Mouse (Mus musculus) brain, embryonic 14.5 days (tissue): ENCODE measurements at regions not wholly inside any gene's neighbourhood (a gene's known extent, or its start where the extent isn't known, plus 50 kb on each side); places are given as distances from the start of the nearest gene placed in this dataset.

Experiments
- CTCF ChIP-seq: fragments of 200-500 bp; IDR thresholded peaks from 2 replicates; pipeline ENCODE4 v1.5.1; 2012; ENCODE audit warnings: inconsistent platforms, mild to moderate bottlenecking, moderate library complexity, borderline replicate concordance; ENCODE audit not compliant: insufficient read depth, insufficient read length; ENCODE audit errors: extremely low read depth
- POLR2A ChIP-seq: fragments of 200-500 bp; IDR thresholded peaks from 2 replicates; pipeline ENCODE4 v1.6.1; 2012; ENCODE audit warnings: mild to moderate bottlenecking, inconsistent platforms, borderline replicate concordance; ENCODE audit not compliant: poor library complexity, insufficient read depth, insufficient read length, severe bottlenecking; ENCODE audit errors: extremely low read depth

DNA sequence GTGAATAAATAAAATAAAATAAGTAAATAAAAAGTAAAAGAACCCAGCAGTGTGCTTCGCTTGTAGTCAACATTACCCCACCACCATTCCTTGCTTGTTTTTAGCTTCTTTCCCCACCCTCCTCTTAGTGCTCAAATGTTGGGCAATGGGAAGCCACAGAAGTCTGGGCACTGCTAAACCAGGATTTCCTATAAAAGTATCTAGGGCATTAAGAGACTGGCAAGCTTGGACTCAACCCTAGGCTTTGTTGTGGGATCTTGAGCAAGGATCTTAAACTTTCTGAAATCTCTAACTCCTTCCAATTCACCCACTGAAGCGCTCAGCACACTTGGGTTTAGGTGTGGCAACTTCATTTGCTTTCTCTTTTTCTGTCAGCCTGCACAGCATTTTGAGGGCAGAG lies 262.6 kb downstream of the Btg1 start:
- TF ChIP-seq CTCF = no peak
- no peak for TF ChIP-seq POLR2A
